Mouse (Mus musculus) cortical plate, adult 2 months (tissue): ENCODE data around the gene Tnp2. TPM values are rescaled to one million over a fixed set of nuclear protein-coding genes. Genes with fewer than 3 reads are reported as not detected.
"Not testable (repeated sequence)": the region's sequence is repeated elsewhere in the genome, so short reads cannot be mapped to it uniquely, and the experiment has no call there.

Experiments used
- H3K27ac ChIP-seq: fragments of 200-500 bp; 2 replicates; pipeline ENCODE4 v1.5.1; 2012; ENCODE audit warnings: low read length, control low read depth, inconsistent platforms; ENCODE audit not compliant: insufficient read depth
- H3K4me1 ChIP-seq: fragments of 200-500 bp; 2 replicates; pipeline ENCODE4 v1.6.1; 2011; ENCODE audit warnings: low read length; ENCODE audit not compliant: control insufficient read depth, insufficient read depth
- H3K4me3 ChIP-seq: fragments of 200-500 bp; 2 replicates; pipeline ENCODE4 v1.5.1; 2011; ENCODE audit warnings: mild to moderate bottlenecking, low read length, control low read depth; ENCODE audit not compliant: insufficient read depth
- CTCF ChIP-seq: fragments of 200-500 bp; IDR thresholded peaks from 2 replicates; pipeline ENCODE4 v1.5.1; 2011; ENCODE audit warnings: mild to moderate bottlenecking, control low read depth, low read length; ENCODE audit not compliant: insufficient read depth; ENCODE audit errors: extremely low read depth
- POLR2A ChIP-seq: fragments of 200-500 bp; IDR thresholded peaks from 2 replicates; pipeline ENCODE4 v1.6.1; 2011; ENCODE audit warnings: mild to moderate bottlenecking, low read length, control low read depth; ENCODE audit not compliant: insufficient read depth; ENCODE audit errors: extremely low read depth
- polyA plus RNA-seq: library from polyadenylated mRNA; depleted of rRNA; stranded (reverse); fragments of >200 nt; gene quantifications from 2 replicates; pipeline ENCODE4 v1.2.3, GENCODE M21; 2012

Gene Tnp2
- polyA plus RNA-seq, 1 experiment: not detected

GRCm38 (mm10) chr16:10821387-10821786, 32.9 kb upstream of the Tnp2 start:
- TF ChIP-seq POLR2A: no peak
- TF ChIP-seq CTCF: no peak
- Histone ChIP-seq H3K4me3 (no peak overlapping the region), H3K27ac (no peak overlapping the region), H3K4me1 (no peaks in the 10 kb centered on the region)

- H3K4me1 ChIP-seq: no peaks in the 10 kb centered on the region
- H3K27ac ChIP-seq: no peak overlapping the region
- H3K4me3 ChIP-seq: no peak overlapping the region
- no peak for TF ChIP-seq CTCF
- TF ChIP-seq POLR2A: no peak
Measured at GRCm38 (mm10) chr16:10819966-10820365, 31.5 kb upstream of the Tnp2 start.

- Histone ChIP-seq H3K4me3 (no peak overlapping the region), H3K4me1 (no peaks in the 10 kb centered on the region), H3K27ac (no peak overlapping the region)
- TF ChIP-seq CTCF: no peak
- no peak for TF ChIP-seq POLR2A
Measured at GRCm38 (mm10) chr16:10818579-10819135, 30.2 kb upstream of the Tnp2 start.

GRCm38 (mm10) chr16:10814864-10815263, 26.4 kb upstream of the Tnp2 start:
- Histone ChIP-seq H3K4me1 (no peaks in the 10 kb centered on the region), H3K4me3 (no peak overlapping the region)
- no peak for TF ChIP-seq POLR2A
- TF ChIP-seq CTCF: no peak

GRCm38 (mm10) chr16:10813726-10814125, 25.3 kb upstream of the Tnp2 start:
- no peak overlapping the region for H3K27ac ChIP-seq
- H3K4me1 ChIP-seq: no peaks in the 10 kb centered on the region
- TF ChIP-seq POLR2A: no peak
- TF ChIP-seq CTCF: no peak
- H3K4me3 ChIP-seq: no peak overlapping the region

More at GRCm38 (mm10) chr16:10814864-10815263, 26.4 kb upstream of the Tnp2 start:
- no peak overlapping the region for H3K27ac ChIP-seq

GRCm38 (mm10) chr16:10812865-10813371, 24.5 kb upstream of the Tnp2 start, which contains the start of gene Gm11172:
Gene Gm11172 (plus strand): TSS chr16:10812915.
- H3K4me1 ChIP-seq: no peaks in the 10 kb centered on the region
- no peak within 1 kb of the TSS for H3K27ac ChIP-seq
- no peak within 1 kb of the TSS for H3K4me3 ChIP-seq
- TF ChIP-seq CTCF: no peak
- TF ChIP-seq POLR2A: no peak

- Histone ChIP-seq H3K27ac (no peak overlapping the region), H3K4me1 (no peaks in the 10 kb centered on the region), H3K4me3 (no peak overlapping the region)
- TF ChIP-seq CTCF: no peak
- no peak for TF ChIP-seq POLR2A
Measured at GRCm38 (mm10) chr16:10810376-10810775, 21.9 kb upstream of the Tnp2 start.

- H3K4me1 ChIP-seq: no peaks in the 10 kb centered on the region
- TF ChIP-seq POLR2A (no peak), CTCF (no peak)
- H3K27ac ChIP-seq: no peak within 1 kb of the TSS
- H3K4me3 ChIP-seq: no peak within 1 kb of the TSS
Measured at GRCm38 (mm10) chr16:10805789-10806527, 17.5 kb upstream of the Tnp2 start, which contains the start of gene Prm1. Gene Prm1 (minus strand): TSS chr16:10805839.

- not testable (repeated sequence) for H3K4me3 ChIP-seq, H3K27ac ChIP-seq, H3K4me1 ChIP-seq
Measured at GRCm38 (mm10) chr16:10802420-10802819, 14.0 kb upstream of the Tnp2 start.

GRCm38 (mm10) chr16:10796034-10796433, 7.6 kb upstream of the Tnp2 start, which contains the start of gene Prm2:
Gene Prm2 (minus strand): TSS chr16:10796134.
- TF ChIP-seq CTCF (no peak), POLR2A (no peak)
- H3K4me3 ChIP-seq: no peak within 1 kb of the TSS
- no peak within 1 kb of the TSS for H3K27ac ChIP-seq
- no peaks in the 10 kb centered on the region for H3K4me1 ChIP-seq
